Mouse (Mus musculus): ENCODE data around the gene Gm49395.

DNA sequence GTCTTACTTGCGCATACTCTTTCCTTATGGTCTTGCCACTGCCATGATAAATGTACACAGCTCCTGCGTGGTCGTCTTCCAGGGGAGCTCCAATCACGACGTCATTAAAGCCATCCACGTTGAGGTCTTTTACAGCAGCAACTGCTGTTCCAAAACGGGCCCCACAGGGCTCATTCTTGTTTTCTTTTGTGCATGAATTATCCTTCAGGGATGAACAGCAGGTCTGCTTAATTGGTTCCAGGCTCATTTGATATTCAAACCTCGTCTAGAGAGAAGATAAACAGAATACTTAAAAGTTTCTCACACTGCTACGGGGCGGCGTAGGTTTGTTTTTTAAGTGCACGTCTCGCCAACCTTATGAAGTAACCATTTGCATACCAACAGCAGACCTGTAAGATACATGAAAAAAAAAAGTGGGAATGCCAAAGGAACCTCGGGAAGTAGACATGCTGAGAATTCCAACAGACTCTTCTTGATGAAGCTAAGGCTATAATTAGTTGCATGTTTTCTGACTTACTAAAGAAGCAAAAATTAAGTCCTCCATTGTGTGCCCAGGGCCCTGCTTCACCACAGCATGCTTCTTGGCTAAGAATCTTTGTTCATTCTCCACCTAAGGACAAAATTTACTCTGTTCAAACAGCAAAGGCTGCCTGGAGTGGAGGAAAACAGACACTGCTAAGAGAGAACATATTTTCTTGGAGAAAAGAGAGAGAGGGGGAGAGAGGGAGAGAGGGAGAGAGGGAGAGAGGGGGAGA, 109.3 kb downstream of the Gm49395 start:
- TF ChIP-seq TAL1 (IDR thresholded peaks at IDR 0.05; ENCODE audit: low read length) (no peak), GATA1 (IDR thresholded peaks at IDR 0.05; ENCODE audit: low read length) (no peak)
